13 mouse cellular contexts compared by ENCODE assay signal in genomic region chr13:42973561-42973960, GRCm38 (mm10).
"Had no signal": no experiment of that assay in that cellular context is flagged by ENCODE, and none has a peak within 500 bp of the region (broad histone marks: within the 10 kb centered on the region; RNA-seq: fewer than 3 reads in every experiment).

No protein-coding gene starts in this region.

- H3K9me3 ChIP-seq: limb, embryonic 15.5 days; liver, embryonic 12.5 days; megakaryocyte, embryonic 14.5 days; midbrain, embryonic 15.5 days; neural tube, embryonic 12.5 days had no signal

- H3K9ac ChIP-seq: limb, embryonic 15.5 days; liver, embryonic 12.5 days; lung, embryonic 14.5 days; midbrain, embryonic 15.5 days; neural tube, embryonic 12.5 days had no signal

- H3K27me3 ChIP-seq: limb, embryonic 15.5 days; liver, embryonic 12.5 days; megakaryocyte, embryonic 14.5 days; midbrain, embryonic 15.5 days; neural tube, embryonic 12.5 days had no signal

- H3K4me3 ChIP-seq: left cerebral cortex, adult 2 months; limb, embryonic 15.5 days; liver, embryonic 12.5 days; megakaryocyte, embryonic 14.5 days; midbrain, embryonic 15.5 days; neural tube, embryonic 12.5 days had no signal

- DNase-seq: kidney, postnatal 25 days; lung, embryonic 14.5 days; lung, postnatal 10 days; thymus, postnatal 4 days had no signal

- H3K4me2 ChIP-seq: limb, embryonic 15.5 days; liver, embryonic 12.5 days; lung, embryonic 14.5 days; midbrain, embryonic 11.5 days; midbrain, embryonic 15.5 days; neural tube, embryonic 12.5 days had no signal

- ATAC-seq: liver, embryonic 12.5 days; midbrain, embryonic 15.5 days had no signal

- H3K36me3 ChIP-seq: limb, embryonic 15.5 days; liver, embryonic 12.5 days; midbrain, embryonic 15.5 days; neural tube, embryonic 12.5 days had no signal

- H3K4me1 ChIP-seq: limb, embryonic 15.5 days; liver, embryonic 12.5 days; megakaryocyte, embryonic 14.5 days; midbrain, embryonic 15.5 days had no signal

- H3K27ac ChIP-seq: limb, embryonic 15.5 days; liver, embryonic 12.5 days; macrophage; midbrain, embryonic 15.5 days; neural tube, embryonic 12.5 days; stomach, postnatal 0 days had no signal
